Mouse (Mus musculus): ENCODE data around the gene P2ry13.

Gene P2ry13

DNA sequence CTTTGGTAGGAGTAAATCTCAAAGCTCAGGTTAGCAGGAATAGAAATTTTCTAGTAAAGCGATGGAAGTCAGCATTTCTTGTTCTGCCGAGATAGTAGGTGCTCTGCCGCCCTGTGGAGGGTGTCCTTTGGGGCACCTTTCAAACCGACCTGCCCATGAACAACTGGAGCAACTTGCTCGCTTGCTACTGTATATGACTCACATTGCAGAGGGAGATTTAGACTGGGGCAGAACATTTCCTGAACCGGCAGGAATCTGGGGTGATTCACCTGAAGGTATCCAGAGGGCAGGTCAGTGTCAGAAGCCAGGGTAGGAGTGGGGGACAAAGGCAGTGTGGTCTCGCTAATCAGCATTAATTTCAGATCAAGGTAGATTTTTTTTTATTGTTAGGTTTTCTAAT is 15.7 kb downstream of the P2ry13 start, which contains the start of gene Gpr87:
Gpr87 (minus strand) TSS at position 167 of the 400 bp plus-strand sequence.
- no peak for DNase-seq

DNA sequence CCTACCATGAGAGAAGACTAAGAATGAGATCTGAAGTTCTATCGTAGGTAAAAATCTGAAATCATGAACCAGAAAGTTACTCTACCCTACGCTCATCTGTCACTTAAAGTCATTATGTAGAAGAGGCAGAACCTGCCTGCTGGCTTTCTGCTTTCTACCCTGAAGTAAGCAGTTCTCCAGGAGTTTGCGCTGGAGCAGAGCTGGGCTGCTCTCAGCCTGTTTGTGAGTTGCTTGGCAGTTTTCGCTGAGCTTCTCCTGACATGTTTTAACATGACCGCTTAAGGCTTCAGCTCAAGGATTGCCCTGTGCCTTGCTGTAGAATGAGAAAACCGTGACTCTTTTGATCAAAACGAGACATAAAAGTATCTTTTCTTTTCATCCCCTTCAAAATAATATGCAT is 16.6 kb downstream of the P2ry13 start:
- no peak for DNase-seq

DNA sequence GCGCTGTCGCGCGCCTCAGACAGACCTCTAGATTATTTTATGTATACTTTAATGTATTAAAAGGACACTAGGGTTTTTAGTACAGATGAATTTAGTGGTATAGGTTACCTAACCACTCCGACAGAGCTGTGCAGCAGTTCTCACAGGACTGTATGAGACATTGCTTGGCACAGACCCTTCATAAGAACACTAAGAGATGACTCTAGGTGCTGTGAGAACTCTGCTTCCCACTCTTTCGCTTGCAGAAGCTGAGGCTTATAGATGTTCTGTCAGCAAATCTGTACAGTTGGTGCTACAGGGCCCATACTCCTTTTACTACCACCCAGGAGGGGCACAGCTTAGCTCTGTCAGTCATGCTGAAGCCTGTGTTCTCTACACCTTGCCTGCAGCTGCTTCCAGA is 19.0 kb downstream of the P2ry13 start:
- DNase-seq, result no peak

- no peak for DNase-seq
These were observed 23.3 kb downstream of the P2ry13 start for GRCm38 (mm10) chr3:59187336-59187735.

- DNase-seq, result no peak
These were observed 25.0 kb downstream of the P2ry13 start for GRCm38 (mm10) chr3:59185662-59186061.

DNA sequence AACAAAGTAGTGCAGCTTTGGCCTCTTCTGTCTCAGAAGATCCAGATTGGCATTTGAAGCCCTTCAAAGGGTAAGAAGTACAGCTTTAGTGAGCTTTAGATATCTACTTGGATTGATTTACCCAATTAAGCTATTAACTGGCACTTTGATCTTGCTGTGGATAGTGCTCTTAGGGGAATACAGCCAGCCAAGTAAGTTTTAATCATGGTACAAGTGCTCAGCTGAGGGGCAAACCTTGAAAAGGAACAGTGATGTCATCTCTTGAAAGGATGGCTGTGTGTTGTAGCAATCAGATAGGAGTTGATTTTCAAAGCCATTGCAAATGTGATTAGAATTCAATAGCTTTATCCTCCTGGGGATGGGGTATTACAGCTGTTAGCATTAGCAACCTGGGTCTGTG is 28.6 kb downstream of the P2ry13 start:
- DNase-seq, result no peak

DNA sequence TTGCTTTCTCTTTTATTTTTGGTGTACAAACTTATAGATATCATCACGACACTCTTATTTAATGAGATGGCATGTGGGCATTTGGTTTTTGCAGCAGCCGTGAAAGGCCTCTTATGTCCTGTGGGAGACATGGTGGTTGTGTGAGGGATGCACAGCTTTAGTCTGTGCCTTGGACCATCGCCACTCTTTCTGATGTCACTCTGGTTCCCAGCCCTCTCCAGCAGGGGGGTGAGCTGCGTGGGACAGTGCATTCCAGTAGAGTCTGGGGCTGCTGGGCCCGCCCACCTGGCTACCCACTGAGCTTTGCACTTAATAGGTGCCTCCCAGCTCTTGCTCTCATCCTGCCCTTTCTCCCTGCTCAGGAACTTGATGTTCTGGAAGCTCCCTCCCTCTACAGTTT is 29.5 kb downstream of the P2ry13 start:
- DNase-seq, result no peak

- DNase-seq, result no peak
These were observed 33.8 kb downstream of the P2ry13 start for GRCm38 (mm10) chr3:59176871-59177270.

GRCm38 (mm10) chr3:59175234-59175633 is 35.4 kb downstream of the P2ry13 start:
- DNase-seq, result peak; percentile 77

DNA sequence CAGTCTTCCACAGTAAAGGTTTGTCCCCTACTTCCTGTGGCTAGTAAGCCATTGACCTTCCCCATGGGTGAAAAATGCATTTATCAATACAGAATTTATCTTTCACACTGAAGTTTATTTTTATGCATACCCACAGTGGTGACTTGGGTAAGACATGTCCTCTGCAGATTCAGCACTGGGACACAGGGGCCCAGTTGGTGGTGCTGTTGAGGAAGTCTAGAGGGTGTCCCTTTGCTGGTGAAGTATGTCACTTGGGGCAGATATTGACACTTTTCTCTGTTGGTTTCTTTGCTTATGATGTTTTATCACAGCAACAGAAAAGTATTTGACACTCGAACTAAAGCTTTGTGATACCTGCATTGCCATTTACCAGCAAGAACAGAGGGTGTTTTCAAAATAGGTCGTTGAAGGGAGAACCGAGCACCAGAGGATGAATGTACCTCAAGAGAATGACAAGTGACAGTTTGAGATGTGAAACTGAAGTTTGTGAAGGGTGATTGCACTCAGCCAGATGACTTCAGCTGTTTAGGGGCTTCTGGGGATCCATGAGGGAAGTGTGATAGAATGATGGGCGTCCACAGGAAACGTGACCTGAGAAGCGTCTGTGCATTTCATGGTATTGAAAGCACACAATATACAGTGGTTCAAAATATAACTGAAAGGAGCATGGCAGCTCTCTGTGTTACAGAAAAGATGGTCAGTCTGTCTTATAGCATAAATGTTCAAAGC is 36.1 kb downstream of the P2ry13 start:
- peak; percentile 56 for DNase-seq

DNA sequence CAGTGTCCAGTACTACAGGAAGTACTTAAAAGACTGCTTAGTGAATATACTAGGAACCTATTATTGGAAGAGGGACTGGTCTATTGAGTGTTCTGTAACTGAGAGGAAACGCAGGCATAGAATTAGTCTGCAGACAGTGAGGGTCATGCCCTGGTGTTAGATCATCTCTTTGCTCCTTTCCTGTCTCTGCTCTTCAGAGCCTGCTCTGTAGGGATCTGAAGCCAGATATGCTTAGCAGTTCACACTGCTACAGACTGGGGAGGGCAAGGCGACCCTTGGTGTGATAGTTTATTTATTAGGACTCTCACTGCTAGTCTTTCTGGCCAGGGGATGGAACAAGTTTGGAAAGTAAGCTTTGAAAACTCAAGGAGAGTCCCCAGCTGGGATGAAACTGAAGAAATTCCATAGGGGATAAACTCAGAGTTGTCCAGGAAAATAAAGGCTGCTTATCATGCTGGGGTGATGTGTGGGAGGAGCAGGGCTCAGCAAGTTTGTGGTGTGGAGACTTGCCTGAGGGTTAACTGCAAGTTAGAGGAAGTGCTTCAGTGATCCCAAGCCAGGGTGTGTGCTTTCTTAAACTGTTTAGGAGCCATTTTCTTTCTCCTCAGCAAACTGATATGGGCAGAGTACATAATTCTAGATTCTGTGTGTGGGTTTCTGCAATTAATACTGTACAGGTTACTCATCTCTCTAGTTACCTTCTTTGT is 40.6 kb downstream of the P2ry13 start:
- no peak for DNase-seq

DNA sequence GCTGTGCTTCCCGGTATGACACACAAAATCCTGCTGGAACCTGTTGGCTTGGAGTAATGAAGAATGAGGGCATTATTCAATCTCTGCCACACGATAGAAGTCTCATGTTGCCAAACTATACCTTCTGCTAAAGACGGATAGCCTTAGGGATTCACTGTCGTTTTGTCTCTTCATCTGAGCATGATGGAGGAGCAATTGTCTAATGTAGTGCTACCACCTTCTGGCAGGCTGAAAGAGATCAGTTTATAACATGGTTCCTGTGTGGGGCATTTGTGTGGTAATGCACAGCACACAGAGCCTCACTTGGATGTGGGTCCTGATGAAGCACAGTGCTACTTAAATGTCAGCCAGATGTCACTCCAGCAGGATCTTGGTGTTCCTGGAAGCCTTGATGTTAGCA is 41.5 kb downstream of the P2ry13 start:
- no peak for DNase-seq

DNA sequence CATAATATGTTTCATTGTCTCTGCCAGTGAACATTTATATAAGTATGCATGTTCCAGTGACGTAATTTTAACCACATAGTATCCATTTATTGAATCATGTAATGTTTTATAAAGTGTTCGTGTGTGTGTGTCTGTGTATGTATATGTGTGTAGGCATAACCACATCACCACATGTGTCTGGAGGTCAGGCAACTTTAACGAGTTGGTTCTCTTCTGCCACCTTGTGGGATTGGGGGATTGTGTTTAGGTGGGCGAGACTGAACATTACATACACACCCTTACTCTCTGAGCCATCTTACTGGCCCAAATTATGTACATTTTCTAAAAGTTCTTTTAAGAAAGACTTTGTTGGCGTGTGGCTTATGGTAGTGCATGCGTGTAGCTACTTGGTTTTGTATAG is 42.2 kb downstream of the P2ry13 start:
- peak; percentile 33 for DNase-seq

DNA sequence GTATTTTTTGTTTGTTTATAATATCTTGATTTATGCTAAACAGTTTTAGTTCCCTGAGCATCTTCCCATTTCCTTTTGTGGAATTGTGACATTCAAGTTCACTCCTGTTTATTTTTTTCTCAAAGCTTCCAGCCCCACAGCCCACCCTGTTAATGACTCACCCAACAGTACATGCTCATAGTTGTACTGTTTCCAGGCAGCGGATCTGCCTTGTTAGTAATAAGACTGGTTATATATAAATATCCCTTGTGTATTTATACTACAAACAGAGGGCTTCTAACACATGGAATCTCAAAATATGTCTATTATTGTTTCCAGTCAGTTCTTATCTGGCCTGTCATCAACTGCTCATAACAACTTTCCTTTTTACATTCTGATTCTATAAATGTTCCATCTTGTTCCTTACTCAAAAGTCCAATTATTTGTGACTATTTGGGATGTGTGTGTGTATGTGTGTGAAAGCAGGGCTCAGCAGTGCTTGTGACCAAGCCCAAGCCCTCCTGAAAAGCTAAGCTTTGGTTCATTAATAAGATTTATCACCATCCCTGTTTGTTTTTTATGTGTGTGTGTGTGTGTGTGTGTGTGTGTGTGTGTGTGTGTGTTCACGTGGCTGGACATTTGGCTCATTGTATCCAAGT is 43.1 kb downstream of the P2ry13 start:
- DNase-seq, result no peak

DNA sequence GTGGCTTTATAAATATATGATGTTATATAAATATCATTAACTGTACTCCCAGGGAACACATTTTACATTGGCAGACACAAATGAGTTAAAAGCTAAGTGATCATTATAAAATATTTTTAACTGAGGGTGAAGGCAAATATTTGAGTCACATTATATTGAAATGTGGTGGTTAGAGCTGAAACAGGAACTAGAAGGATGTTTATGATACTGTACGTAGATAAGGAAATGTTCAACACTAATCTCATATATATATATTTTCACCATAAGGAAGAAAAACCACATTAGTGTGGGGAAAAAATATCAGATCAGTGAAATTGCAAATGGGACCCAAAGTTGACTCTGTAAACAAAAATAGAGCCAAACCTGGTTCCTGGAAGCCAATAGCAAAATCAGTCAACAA is 50.2 kb downstream of the P2ry13 start:
- no peak for DNase-seq
